Mouse (Mus musculus) myocyte (in vitro differentiated cells): ENCODE results near the gene Defb29. TPM values are rescaled to one million over a fixed set of nuclear protein-coding genes. Genes with fewer than 3 reads are reported as not detected.

Source experiments
- H3K27me3 ChIP-seq: one replicate; pipeline ENCODE4 v1.6.1; 2011; ENCODE audit not compliant: control insufficient read depth, insufficient read depth, insufficient read length
- H3K36me3 ChIP-seq: one replicate; pipeline ENCODE4 v1.6.1; 2011; ENCODE audit not compliant: control insufficient read depth, insufficient read depth
- H3K4me2 ChIP-seq: one replicate; pipeline ENCODE4 v1.6.1; 2011; ENCODE audit warnings: low read depth, control low read depth
- H3K4me3 ChIP-seq: one replicate; pipeline ENCODE4 v1.5.1; 2011; ENCODE audit warnings: mild to moderate bottlenecking, control low read depth, moderate library complexity
- H3K79me2 ChIP-seq: one replicate; pipeline ENCODE4 v1.6.1; 2011; ENCODE audit not compliant: control insufficient read depth, insufficient read depth
- H3ac ChIP-seq: one replicate; pipeline ENCODE4 v1.6.1; 2011; ENCODE audit not compliant: control insufficient read depth, insufficient read length
- CEBPB ChIP-seq: IDR thresholded peaks from 2 replicates; pipeline ENCODE4 v1.6.1; 2011; ENCODE audit warnings: mild to moderate bottlenecking, moderate library complexity; ENCODE audit not compliant: poor library complexity, insufficient read depth, severe bottlenecking
- E2F4 ChIP-seq: IDR thresholded peaks from one replicate; pipeline ENCODE4 v1.6.1; 2011; ENCODE audit warnings: mild to moderate bottlenecking, control low read depth, moderate library complexity; ENCODE audit not compliant: insufficient read depth
- MAX ChIP-seq: IDR thresholded peaks from one replicate; pipeline ENCODE4 v1.6.1; 2011; ENCODE audit warnings: low read depth, mild to moderate bottlenecking, control low read depth
- MYOD1 ChIP-seq, 3 experiments: IDR thresholded peaks; one replicate each; pipeline ENCODE4 v1.6.1; 2011; ENCODE audit warnings: control low read depth in 2 of 3, low read depth in 2 of 3, mild to moderate bottlenecking in 2 of 3, moderate library complexity in 1 of 3; ENCODE audit not compliant: insufficient read length in 2 of 3, control insufficient read depth in 1 of 3
- MYOG ChIP-seq, 3 experiments: IDR thresholded peaks; one replicate each; pipeline ENCODE4 v1.6.1; 2011; ENCODE audit warnings: control low read depth in 2 of 3, low read depth in 2 of 3, mild to moderate bottlenecking in 2 of 3; ENCODE audit not compliant: insufficient read length in 2 of 3, control insufficient read depth in 1 of 3, insufficient read depth in 1 of 3
- POLR2A ChIP-seq: IDR thresholded peaks from one replicate; pipeline ENCODE4 v1.6.1; 2011; ENCODE audit warnings: low read depth, mild to moderate bottlenecking, control low read depth, moderate library complexity; ENCODE audit not compliant: insufficient read length
- POLR2AphosphoS2 ChIP-seq: IDR thresholded peaks from one replicate; pipeline ENCODE4 v1.6.1; 2011; ENCODE audit warnings: low read depth, control low read depth; ENCODE audit not compliant: insufficient read length
- REST ChIP-seq: IDR thresholded peaks from one replicate; pipeline ENCODE4 v1.6.1; 2011; ENCODE audit warnings: mild to moderate bottlenecking, control low read depth, moderate library complexity; ENCODE audit not compliant: insufficient read depth, insufficient read length
- SRF ChIP-seq: IDR thresholded peaks from one replicate; pipeline ENCODE4 v1.6.1; 2011; ENCODE audit warnings: low read depth; ENCODE audit not compliant: control insufficient read depth, insufficient read length
- TCF12 ChIP-seq: IDR thresholded peaks from one replicate; pipeline ENCODE4 v1.6.1; 2011; ENCODE audit warnings: mild to moderate bottlenecking, control low read depth; ENCODE audit not compliant: poor library complexity, insufficient read depth, severe bottlenecking
- TCF3 ChIP-seq: IDR thresholded peaks from one replicate; pipeline ENCODE4 v1.6.1; 2011; ENCODE audit warnings: low read depth, control low read depth; ENCODE audit not compliant: insufficient read length
- USF1 ChIP-seq: IDR thresholded peaks from one replicate; pipeline ENCODE4 v1.6.1; 2011; ENCODE audit warnings: low read depth, mild to moderate bottlenecking, control low read depth, moderate library complexity
- polyA plus RNA-seq: library from polyadenylated mRNA; unstranded; fragments of >200 nt; fragmentation: generic; extraction: Trizol; gene quantifications from one replicate; pipeline ENCODE4 v1.2.1, GENCODE M21; 2012; ENCODE audit warnings: missing spikeins

Defb29 gene
- polyA plus RNA-seq, 1 experiment, result not detected

DNA sequence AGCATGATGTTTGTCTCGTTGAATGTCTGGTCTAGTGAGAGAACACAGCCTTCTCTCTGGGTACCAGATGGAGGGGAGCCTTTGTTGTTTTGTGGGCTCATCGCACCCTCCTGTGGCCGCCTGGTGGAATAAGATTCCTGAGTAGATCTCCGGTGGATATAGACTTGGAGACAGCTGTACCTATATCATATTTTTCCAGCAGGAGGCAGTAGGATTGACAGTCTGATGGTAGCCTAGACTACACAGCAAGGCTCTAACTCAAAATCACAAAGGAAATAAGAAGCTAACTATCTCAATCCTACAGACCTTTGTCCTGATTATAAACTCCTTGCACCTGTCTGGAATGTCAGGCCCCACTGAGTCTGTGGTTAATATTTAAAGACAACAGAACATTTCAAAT, 4.8 kb upstream of the Defb29 start:
- H3K36me3 ChIP-seq, result no peaks in the 10 kb centered on the region
- H3ac ChIP-seq, result no peak overlapping the region
- H3K4me3 ChIP-seq, result no peak overlapping the region
- H3K4me2 ChIP-seq, result no peak overlapping the region
- H3K27me3 ChIP-seq, result peaks cover 15% of the 10 kb centered on the region
- no peaks in the 10 kb centered on the region for H3K79me2 ChIP-seq
- TF ChIP-seq POLR2AphosphoS2 (no peak), POLR2A (no peak), REST (no peak), USF1 (no peak), MYOG (IDR thresholded peaks at IDR 0.05; ENCODE audit: control insufficient read depth in 1 of 3, insufficient read depth in 1 of 3, insufficient read length in 2 of 3, low read depth in 2 of 3) (no peak), TCF3 (no peak), E2F4 (no peak), CEBPB (no peak)

DNA sequence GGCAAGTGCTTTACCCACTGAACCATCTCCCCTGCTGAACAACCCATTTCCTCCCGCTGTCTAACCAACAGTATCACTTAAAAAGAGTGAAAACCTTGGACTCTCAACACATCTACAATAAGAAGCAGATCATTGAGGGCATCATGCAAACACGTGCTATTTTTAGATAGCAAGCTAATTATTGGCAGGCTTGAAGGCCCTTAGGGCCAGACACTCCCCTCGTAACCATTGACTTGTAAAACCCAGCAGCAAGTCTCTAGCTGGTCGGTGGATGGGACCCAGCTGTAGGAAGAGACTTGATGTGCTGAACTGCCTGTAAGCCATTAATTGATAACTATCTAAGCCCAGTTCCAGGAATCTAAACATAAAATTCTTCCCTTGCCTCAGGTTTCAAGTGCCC, 3.6 kb upstream of the Defb29 start:
- TF ChIP-seq E2F4 (no peak), POLR2AphosphoS2 (no peak), REST (no peak), MYOG (IDR thresholded peaks at IDR 0.05; ENCODE audit: control insufficient read depth in 1 of 3, insufficient read depth in 1 of 3, insufficient read length in 2 of 3, low read depth in 2 of 3) (no peak), CEBPB (no peak), MAX (no peak), SRF (no peak), POLR2A (no peak), USF1 (no peak), TCF12 (no peak), MYOD1 (IDR thresholded peaks at IDR 0.05; ENCODE audit: control insufficient read depth in 1 of 3, insufficient read length in 2 of 3, low read depth in 2 of 3) (no peak), TCF3 (no peak)
- no peak overlapping the region for H3K4me2 ChIP-seq

DNA sequence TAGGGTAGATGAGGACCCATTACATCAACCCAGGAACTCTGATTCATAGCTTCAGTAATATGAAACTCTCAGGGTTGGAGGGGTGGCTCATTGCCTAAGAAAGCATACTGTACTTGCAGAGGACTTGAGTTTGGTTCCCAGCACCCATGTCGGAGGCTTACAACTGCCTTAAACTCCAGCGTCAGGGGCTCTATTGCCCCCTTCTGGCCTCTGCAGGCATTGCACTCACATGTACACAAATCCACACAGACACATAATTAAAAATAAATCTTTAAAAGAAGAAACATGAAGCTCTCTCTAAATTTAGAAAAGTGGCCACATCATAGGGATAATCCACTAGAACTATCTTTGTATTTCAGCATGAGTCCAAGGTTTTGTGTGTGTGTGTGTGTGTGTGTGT, 3.0 kb upstream of the Defb29 start:
- Histone ChIP-seq H3K36me3 (no peaks in the 10 kb centered on the region), H3K27me3 (peaks cover 5% of the 10 kb centered on the region), H3K4me3 (no peak overlapping the region), H3K4me2 (no peak overlapping the region), H3K79me2 (no peaks in the 10 kb centered on the region), H3ac (no peak overlapping the region)
- TF ChIP-seq MYOD1 (IDR thresholded peaks at IDR 0.05; ENCODE audit: control insufficient read depth in 1 of 3, insufficient read length in 2 of 3, low read depth in 2 of 3) (no peak), MYOG (IDR thresholded peaks at IDR 0.05; ENCODE audit: control insufficient read depth in 1 of 3, insufficient read depth in 1 of 3, insufficient read length in 2 of 3, low read depth in 2 of 3) (no peak), E2F4 (no peak), SRF (no peak), POLR2A (no peak), TCF12 (no peak), TCF3 (no peak), CEBPB (no peak), REST (no peak), USF1 (no peak), POLR2AphosphoS2 (no peak), MAX (no peak)

More for the DNA sequence above, 3.6 kb upstream of the Defb29 start:
- peaks cover 10% of the 10 kb centered on the region for H3K27me3 ChIP-seq
- H3K79me2 ChIP-seq, result no peaks in the 10 kb centered on the region
- H3K4me3 ChIP-seq, result no peak overlapping the region
- H3K36me3 ChIP-seq, result no peaks in the 10 kb centered on the region
- H3ac ChIP-seq, result no peak overlapping the region

GRCm38 (mm10) chr2:152541979-152542378, 2.1 kb upstream of the Defb29 start:
- no peaks in the 10 kb centered on the region for H3K79me2 ChIP-seq
- TF ChIP-seq POLR2AphosphoS2, result no peak
- TF ChIP-seq CEBPB, result no peak
- no peak for TF ChIP-seq MYOG (IDR thresholded peaks at IDR 0.05; ENCODE audit: control insufficient read depth in 1 of 3, insufficient read depth in 1 of 3, insufficient read length in 2 of 3, low read depth in 2 of 3)
- no peak for TF ChIP-seq REST
- no peak for TF ChIP-seq TCF3
- TF ChIP-seq TCF12, result no peak
- no peak for TF ChIP-seq MAX
- no peak for TF ChIP-seq E2F4
- TF ChIP-seq USF1, result no peak
- no peak for TF ChIP-seq POLR2A
- no peak for TF ChIP-seq MYOD1 (IDR thresholded peaks at IDR 0.05; ENCODE audit: control insufficient read depth in 1 of 3, insufficient read length in 2 of 3, low read depth in 2 of 3)
- TF ChIP-seq SRF, result no peak
- H3K4me2 ChIP-seq, result no peak overlapping the region
- H3K27me3 ChIP-seq, result no peaks in the 10 kb centered on the region
- H3ac ChIP-seq, result no peak overlapping the region
- no peak overlapping the region for H3K4me3 ChIP-seq
- H3K36me3 ChIP-seq, result no peaks in the 10 kb centered on the region

GRCm38 (mm10) chr2:152517981-152518380, 21.9 kb downstream of the Defb29 start, which contains the start of gene Defb28:
TSS of gene Defb28 (plus strand) at chr2:152518255.
- H3K36me3 ChIP-seq, result no peaks in the 10 kb centered on the region
- no peak within 1 kb of the TSS for H3K4me2 ChIP-seq
- H3K79me2 ChIP-seq, result no peaks in the 10 kb centered on the region
- TF ChIP-seq TCF12 (no peak), MAX (no peak), E2F4 (no peak), USF1 (no peak), MYOD1 (IDR thresholded peaks at IDR 0.05; ENCODE audit: control insufficient read depth in 1 of 3, insufficient read length in 2 of 3, low read depth in 2 of 3) (no peak), MYOG (IDR thresholded peaks at IDR 0.05; ENCODE audit: control insufficient read depth in 1 of 3, insufficient read depth in 1 of 3, insufficient read length in 2 of 3, low read depth in 2 of 3) (no peak), POLR2AphosphoS2 (no peak), CEBPB (no peak), SRF (no peak), TCF3 (no peak), POLR2A (no peak), REST (no peak)
- H3K27me3 ChIP-seq, result no peaks in the 10 kb centered on the region
- H3K4me3 ChIP-seq, result no peak within 1 kb of the TSS
- H3ac ChIP-seq, result no peak within 1 kb of the TSS
